Mouse (Mus musculus): ENCODE results near the gene Cped1.
"Not testable (repeated sequence)": the region's sequence is repeated elsewhere in the genome, so short reads cannot be mapped to it uniquely, and the experiment has no call there.

Cped1 gene

DNA sequence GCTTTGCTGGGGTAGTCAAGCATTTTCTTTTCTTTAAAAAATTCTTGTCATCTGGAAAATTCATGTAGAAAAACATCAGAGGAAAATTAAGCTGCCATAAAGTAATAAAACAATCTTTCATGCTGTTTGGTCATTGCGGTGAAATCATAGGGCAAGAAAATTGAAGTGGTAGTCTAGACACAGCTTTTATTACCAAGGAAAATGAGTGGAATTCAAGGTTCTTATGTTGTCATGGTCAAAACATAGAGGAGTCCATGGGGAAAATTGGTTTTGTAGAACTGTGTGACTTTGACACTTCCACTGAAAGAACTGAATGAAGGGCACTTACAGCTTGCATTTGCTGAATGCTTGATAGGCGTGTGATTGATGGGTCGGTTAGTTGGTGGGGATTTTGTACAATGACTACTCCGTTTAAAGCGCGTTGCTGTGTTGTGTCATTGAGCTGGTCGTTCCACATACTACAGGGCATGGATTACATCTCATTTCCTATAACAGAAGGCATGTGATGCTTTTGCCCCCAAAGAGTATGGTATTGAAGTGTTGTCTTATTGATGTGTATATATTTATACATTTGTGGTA, 93.1 kb downstream of the Cped1 start:
- DNase-seq (ENCODE audit: low read depth, low spot score): no peak

DNA sequence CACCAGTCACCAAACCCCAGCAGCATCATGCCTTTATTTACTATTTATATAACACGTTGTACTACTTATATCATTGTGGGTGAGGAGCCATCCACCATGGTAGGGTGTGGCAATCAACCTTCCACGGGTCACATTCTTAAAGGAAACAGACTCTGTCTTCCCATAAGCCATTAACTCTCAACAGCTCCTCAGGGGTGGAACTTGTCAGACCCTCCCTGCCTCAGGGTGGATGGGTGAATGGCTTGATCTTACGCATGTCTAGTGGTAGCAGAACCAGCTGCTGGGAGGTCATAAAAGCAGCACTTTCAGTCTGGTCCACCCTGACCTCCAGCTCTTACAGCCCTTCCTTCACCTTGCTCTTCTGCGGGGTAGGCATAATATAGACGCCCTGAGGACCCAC, 100.3 kb downstream of the Cped1 start:
- no peak for DNase-seq (ENCODE audit: low read depth, low spot score)

DNA sequence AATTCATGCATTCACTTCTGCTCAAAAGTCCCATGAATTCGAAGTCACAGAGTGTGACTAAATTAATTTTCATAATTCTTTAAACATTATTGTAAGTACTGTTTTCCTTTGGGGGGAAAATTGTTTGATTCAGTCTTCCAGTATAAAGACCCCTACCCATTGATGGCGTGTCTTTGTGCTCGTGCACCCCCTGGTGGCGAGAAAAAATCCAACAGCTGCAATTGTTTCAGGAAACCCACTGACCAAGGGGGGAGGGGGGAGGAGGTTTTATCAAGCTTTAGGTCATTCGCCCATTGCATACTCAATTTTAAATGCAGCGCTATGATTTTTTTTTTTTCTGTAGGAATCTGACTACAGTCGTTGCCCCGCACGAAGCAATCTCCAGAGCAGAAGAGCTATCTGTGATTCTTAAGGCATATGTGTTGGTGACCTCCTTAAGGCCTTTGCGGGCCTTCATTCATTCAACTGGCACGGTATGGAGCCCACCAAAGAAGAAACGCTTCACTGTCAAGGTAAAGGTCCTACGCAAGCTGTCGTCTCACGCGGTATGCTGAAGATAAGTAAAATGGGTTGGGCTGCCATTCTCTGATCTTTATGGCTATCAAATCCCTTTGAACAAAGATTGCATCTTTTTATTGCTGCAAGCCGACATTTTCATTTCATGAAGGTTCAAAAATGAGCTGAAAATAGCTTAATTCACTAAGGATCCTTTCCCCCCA, 102.8 kb downstream of the Cped1 start:
- DNase-seq (ENCODE audit: low read depth, low spot score): peak; percentile 31

DNA sequence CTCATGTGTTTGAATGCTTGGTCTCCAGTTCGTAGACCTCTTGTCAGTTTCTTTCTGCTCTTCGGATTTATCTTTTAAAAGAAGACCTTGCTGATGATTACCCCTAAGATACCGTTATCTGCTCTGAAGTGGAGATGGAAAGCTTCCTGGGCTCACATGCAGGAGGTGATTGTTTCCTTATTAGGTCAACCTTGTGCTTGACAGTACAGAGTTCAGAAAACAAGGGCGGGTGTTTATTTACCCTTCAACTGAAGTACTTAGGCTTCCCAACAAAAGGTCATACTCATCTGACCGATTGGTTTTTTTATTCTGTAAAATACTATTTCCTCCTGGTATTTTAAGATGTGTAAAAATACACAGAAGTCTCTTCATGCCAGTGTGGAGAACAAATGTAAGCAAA, 106.1 kb downstream of the Cped1 start:
- no peak for DNase-seq (ENCODE audit: low read depth, low spot score)

DNA sequence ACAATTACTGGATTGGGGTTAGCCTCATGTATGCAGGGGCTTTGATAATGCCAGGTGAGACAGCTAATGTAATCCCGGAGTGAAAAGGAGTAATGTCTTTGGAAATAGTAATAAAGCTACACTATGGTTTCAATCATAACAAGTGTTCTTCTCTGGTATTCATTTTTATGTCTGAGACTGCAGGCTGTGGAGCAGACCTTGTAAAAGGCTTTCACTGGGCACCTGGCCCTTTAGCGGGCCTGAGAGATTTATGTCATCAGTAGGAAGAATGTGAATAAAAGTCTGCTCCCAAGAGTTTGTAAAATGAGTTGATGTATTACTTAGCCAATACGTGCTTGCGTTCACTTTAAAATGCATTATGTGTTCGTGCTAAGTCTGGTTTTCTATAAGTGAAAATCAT, 108.1 kb downstream of the Cped1 start:
- no peak for DNase-seq (ENCODE audit: low read depth, low spot score)

DNA sequence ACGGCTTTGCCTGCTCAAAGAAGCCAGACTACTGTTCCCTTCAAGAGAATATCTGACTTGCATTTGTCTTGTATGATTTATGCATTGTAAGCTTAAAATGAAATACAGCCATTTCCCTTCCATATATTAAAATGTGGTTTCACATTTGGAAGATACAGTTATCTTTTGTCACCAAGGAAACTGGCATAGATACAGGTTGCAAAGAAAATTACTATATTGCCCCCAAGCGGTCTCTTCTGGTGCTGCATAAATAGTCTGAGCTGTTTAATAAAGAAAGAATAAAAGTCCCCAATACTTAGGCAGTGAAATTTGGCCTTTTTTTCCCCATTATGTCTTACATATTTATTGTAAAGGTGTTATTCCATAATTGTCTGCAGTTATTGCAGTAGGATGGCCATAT, 112.0 kb downstream of the Cped1 start:
- DNase-seq (ENCODE audit: low read depth, low spot score): no peak

DNA sequence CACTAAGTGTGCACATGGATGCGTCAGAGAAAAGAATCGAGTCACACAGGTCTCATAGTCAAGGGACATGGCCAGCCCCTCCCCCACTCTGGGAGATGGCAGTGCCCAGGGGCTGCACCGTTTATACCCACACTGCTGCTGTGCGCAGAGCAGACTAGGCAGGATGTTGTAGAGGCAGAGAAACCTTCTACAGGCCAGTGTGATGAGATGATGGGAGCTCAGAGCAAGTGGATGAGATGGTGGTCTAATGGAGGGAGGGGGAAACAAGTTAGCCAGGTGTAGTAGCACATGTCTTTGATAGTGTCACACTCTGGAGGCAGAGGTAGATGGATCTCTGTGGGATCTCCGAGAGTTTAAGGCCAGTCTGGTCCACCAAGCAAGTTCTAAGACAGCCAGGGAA, 114.1 kb downstream of the Cped1 start:
- no peak for DNase-seq (ENCODE audit: low read depth, low spot score)

DNA sequence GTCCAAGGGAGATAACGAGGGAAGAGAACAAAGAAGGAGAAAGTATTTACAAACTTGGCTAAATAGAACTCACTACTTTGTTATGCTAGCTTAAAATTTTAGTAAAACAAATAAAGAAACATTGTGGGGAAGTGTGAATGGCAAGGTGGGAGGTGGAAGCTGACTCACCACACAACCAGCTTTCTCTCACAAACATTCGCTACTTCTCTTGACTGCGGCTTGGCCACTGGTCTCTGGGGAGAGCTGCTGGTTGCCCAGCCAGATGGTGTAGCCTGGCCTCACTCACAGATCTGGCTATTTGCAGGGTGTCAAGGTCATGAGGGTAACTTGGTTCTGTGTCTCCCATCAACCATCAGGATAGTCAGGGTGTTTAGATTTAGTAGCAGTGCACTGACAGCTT, 116.2 kb downstream of the Cped1 start:
- no peak for DNase-seq (ENCODE audit: low read depth, low spot score)

DNA sequence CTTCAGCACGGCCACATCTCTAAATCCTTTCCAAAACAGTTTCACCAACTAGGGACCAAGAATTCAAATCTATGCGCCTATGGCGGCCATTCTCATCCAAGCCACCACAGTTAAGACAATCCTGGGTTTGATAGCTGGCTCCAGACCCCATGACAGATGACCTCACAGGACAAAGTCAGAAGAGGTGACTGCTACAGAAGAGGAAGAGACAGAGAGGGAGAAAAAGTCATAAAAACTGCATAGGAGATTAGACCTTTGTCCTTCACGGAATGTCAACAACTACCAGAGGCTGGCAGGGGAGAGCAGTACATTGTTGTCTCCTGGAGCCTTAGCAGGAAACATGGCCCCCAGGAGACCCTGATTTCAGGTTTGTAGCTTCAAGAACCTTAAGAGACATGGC, 117.0 kb downstream of the Cped1 start:
- no peak for DNase-seq (ENCODE audit: low read depth, low spot score)

DNA sequence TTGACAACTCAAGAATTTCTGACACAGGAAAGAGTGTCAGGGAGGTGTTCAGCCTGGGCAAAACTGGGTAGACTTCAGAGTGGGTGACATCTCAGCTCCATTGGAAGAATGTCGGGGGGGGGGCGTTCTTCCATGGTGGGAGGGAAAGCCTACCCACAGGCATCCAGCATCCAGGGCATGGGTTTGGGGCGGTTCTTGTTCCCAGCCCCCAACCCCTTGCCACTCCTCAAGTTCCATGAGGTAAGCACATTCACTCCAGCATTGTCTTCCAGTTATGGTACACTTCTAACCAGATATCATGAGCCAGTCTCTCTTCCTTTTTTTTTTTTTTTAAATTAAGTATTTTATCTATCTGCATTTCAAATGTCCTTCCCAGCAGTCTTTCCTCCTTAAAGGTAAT, 118.0 kb downstream of the Cped1 start:
- no peak for DNase-seq (ENCODE audit: low read depth, low spot score)

DNA sequence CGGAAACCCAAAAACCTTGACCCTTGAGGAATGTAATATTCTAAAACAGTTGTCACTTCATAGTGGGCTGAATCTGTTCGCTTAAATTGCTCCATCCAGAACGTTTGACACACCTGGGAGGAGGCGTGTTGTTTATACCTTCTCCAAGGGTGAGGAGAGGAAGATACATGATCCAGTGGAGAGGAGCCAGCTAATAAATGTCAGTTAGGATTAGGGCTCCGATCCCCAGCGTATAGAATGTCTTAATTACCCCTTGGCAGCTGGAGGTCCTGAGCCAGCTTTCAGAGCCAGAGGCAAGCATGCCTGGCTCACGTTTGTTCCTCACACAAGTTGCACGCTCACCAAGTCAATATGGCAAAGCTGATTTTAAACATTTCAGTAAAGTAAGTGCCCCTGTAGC, 118.5 kb downstream of the Cped1 start:
- peak; percentile 20 for DNase-seq (ENCODE audit: low read depth, low spot score)

DNA sequence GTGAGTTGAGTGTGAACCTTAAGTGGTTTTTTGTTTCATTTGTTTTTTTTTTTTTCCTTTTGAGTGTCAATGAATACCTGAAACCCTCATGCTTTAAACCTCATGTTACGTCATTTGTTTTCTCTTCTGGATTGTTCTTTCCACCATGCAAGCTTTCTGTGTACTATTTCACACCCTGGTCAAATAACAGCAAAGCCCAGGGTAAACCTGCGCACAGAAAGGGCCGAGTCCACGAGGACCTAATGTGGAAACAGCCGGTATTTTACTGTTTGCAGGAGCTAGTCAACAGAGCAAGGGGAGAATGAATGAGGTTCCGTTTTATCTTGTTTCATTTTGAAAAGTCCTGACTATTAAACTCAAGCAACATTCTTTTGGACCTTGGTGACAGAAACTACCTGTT, 128.4 kb downstream of the Cped1 start:
- no peak for DNase-seq (ENCODE audit: low read depth, low spot score)

DNA sequence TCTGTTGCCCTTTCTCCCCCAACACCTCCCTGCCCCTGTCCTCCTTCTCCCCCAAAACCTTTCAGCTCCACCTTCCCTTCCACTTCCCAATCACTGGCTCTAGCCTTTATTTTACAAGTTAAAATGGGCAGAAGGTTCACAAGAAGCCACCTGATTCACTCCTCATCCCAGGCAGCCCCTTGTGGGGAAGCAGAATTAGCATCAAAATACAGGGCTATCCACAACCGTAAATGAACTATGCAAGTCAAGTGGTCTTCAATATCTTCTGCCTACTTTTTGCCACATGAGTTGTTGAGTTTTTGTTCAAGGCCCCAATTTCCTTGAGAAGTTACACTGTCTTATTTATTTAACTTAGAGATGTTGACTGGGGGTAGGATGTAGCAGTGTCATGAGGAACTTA, 131.0 kb downstream of the Cped1 start:
- no peak for DNase-seq (ENCODE audit: low read depth, low spot score)

DNA sequence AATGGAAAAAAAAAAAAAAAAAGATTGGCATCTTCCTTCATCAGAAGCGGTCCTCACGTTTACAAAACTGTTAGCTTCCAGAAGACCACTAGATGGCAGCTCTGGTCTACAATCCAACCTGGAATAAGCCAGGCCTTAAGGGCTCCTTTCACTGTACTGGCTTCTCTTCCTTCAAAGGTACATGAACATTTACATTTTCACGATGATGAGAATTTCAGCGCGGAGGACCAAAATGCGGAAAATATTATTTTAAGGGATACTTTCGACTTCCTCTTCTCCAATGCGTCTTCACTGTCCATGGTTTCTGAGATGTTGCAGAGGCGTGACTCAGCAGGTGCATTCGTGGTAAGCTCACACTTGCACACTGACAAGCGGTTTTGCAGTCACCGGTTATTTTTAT, 136.4 kb downstream of the Cped1 start:
- DNase-seq (ENCODE audit: low read depth, low spot score): peak; percentile 54

DNA sequence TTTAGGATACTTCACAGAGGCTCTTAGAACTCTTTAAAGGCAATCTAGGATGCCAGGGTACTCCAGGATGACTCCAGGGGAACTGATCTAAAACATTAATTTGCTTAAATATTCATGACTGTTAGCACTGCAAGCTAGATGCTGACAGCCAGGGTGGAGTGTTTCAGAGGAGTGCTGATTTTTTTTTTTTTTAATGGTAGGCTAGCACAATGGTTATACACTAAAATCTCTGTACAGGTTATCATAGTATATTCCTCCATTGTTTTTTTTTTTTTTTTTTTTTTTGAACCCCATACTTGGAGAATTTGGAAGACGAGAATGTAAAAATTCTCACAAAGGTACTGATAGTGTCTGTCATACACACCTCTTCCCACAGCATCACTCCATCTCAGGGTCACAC, 137.0 kb downstream of the Cped1 start:
- DNase-seq (ENCODE audit: low read depth, low spot score): no peak

DNA sequence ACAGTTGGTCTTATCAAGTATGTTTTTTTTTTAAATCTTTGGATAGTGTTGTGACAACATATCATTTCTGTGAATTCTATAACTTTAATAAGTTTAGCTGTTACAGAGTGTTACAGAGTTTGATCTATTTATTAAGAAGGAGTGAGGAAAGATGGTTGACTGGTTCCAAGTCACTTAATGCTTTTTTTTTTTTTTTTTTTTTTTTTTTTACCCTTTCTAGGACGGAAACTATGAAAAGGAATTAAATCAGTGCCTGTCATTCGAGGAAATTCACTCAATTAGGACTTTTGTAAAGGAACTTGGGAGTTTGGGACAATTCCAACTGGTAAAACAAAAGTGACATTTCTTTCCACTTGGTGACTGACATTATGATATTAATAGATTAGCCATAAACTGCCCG, 137.6 kb downstream of the Cped1 start:
- no peak for DNase-seq (ENCODE audit: low read depth, low spot score)

DNA sequence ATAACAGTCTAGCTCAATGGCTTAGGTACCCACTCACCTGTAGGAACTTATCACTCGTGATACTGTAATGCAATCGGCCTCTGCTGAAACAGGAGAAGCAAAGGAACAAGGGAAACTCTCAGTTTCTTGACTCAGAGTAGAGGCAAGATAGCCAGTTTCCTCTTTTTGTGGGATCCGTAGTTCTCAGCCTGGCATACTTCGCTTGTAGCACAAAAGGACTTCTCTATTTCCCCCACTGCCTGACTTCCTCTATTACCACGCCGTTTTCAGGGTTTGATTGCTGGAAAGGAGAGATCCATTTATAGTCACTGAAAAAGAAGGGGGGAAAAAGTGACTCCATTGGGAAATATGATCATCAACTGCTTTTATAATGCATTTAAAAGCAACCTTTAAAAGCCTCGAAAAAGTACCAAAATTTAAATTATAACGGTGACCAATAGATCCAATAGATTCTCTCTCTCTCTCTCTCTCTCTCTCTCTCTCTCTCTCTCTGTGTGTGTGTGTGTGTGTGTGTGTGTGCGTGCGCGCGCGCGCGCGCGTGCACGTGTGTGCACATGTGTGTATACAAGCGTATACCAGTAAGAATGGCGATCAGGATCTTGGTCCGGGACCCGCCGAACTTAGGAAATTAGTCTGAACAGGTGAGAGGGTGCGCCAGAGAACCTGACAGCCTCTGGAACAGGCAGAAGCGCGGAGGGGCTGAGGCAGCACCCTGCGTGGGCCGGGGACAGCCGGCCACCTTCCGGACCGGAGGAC, 139.0 kb downstream of the Cped1 start:
- not testable (repeated sequence) for DNase-seq (ENCODE audit: low read depth, low spot score)

DNA sequence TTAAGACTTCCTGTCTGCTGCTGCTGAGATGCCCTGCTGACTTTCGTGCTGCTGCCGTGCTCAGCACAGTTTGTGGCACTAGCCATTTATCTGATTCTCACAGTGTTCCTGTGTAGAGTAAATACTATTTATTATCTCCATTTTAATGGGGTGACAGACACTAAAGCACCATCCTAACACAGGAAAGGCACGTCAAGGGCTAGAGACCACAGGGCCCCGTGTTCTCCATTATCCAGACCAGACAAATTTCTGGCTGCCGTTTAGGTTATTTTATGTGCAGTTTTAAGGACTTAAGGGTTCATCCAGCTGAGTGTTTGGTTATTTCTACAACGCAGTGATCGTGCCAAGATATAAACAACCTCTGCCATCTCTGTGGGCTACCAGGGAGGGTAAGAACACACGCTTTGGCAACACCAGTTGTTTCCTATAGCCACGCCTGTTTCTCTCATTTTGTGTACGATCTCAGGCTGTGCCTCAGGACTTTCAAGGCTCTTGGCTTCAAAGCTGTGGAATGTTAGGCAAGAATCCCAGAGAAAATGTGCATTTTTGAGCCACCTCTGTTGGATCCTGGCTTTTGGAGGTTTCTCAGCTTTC, 149.4 kb downstream of the Cped1 start:
- DNase-seq (ENCODE audit: low read depth, low spot score): no peak

DNA sequence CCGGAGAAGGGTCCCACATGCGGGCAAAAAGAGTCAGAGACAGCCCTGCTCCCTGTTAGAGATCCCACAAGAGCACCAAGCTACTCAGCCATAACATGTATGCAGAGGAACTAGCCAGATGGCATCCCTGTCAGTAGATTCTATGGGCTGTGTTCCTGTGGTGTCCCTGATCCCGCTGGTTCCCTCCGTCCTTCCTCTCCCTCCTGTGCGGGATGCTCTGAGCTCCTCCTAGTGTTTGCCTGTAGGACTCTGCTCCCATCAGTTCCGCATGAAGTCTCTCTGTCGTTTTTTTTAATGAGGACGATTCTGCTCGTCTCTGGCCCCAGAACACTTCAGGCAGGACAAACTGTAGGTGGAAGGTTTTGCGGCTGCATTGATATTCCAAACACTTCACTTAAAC, 151.1 kb downstream of the Cped1 start:
- DNase-seq (ENCODE audit: low read depth, low spot score): no peak

DNA sequence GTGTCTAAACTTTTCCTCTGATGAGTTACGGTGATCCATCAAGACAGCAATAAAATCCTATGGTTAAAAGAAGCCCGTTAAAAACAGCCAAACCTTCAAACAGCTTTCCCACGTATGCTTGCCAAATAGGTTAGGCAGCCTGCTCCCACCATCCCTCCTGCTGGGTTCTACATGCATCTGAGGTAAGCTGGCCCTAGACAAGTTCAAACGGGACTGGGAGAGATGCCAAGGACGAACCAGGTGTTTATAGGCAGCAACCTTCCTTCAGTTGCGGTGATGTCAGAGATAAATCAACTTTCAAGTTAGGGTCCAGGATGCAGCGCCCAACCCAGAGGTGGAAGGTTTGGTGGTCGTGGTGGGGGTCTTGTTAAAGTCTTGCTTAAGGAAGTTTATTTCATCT, 155.1 kb downstream of the Cped1 start:
- DNase-seq (ENCODE audit: low read depth, low spot score): no peak

DNA sequence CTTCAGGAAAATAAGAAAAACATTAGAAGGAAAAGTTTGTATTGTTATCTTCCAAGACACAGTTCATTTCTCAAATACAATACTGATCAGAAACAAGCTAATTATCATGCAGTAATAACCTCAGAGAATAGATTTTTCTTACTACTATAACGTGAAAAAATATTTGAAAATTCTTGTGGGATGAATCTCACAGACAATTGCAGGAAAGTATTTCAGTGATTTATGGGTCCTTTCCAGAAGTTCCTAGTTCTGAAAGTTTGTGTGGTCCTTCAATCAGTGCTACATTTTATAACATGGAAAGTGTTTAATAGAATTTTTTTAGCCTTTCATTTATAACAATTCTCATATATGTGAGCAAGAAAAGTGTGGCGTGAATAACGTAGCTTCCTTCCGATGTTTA, 161.5 kb downstream of the Cped1 start:
- no peak for DNase-seq (ENCODE audit: low read depth, low spot score)

DNA sequence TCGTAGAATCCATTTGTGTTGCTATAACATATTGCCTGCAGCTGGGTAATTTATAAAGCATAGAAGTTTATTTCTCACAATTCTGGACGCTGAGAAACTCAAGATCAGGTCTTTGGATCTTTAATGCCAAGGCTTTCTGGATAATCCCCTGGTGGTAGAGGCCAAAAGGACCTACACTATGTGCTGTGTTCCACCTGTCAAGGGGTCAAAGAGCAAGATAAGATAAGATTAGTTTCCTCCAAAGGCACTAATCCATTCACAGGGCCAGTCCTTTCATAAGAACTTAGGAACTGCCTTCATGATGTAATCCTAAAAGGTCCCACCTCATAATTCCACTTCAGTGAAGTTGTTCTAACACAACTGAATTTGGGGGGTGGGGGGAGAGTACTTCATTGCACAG, 162.8 kb downstream of the Cped1 start:
- DNase-seq (ENCODE audit: low read depth, low spot score): no peak

DNA sequence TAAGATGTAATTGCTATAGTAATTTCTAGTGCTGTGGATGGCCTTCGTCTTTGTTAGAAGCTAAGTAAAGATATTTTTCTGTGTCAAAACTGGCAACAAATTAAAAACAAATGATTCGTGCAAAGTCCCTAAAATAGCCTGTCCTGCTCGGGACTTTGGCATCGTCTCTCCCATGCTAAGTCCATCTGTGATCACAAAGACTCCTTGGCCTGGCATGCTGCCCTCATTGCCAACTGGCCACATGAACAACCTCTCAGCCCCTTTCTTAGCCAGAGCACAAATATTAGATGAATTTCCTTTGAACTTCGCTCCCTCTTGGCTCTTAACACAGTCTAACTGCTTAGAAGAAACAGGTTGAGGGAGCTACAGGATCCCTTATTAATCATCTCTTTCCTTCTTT, 171.7 kb downstream of the Cped1 start:
- no peak for DNase-seq (ENCODE audit: low read depth, low spot score)

Measured in retina, postnatal 7 days (tissue).